Mouse (Mus musculus) neural tube, embryonic 14.5 days (tissue): ENCODE data around the gene Adgrf2. TPM values are rescaled to one million over a fixed set of nuclear protein-coding genes. Genes with fewer than 3 reads are reported as not detected.

Experiments
- polyA plus RNA-seq: library from polyadenylated mRNA; unstranded; fragments of >200 nt; fragmentation: Nextera tagmentation; extraction: Ambion mirVana; gene quantifications from 2 replicates; pipeline ENCODE4 v1.2.1, GENCODE M21; 2014

The Adgrf2 gene
- polyA plus RNA-seq, 1 experiment from 2014 or later = 0.08 TPM

Other genes with a start within 250 kb of the Adgrf2 start
- gene Opn5, start 130.8 kb downstream of the Adgrf2 start, polyA plus RNA-seq = 0.13 and 0.18 TPM in 2 replicates
- gene Adgrf4, start 49.9 kb downstream of the Adgrf2 start, polyA plus RNA-seq = 0.26 and 0.31 TPM in 2 replicates
- 13.4 and 13.7 TPM in 2 replicates for gene Cd2ap, start 134.5 kb upstream of the Adgrf2 start, polyA plus RNA-seq